Mouse (Mus musculus) cerebellum, adult 2 months (tissue): ENCODE data around the gene Hs2st1.

Experiments
- CTCF ChIP-seq: fragments of 200-500 bp; IDR thresholded peaks from 2 replicates; pipeline ENCODE4 v1.5.1; 2011; ENCODE audit warnings: low read depth, mild to moderate bottlenecking, control low read depth, low read length, moderate library complexity, borderline replicate concordance; ENCODE audit not compliant: insufficient read depth
- POLR2A ChIP-seq: fragments of 200-500 bp; IDR thresholded peaks from 2 replicates; pipeline ENCODE4 v1.6.1; 2011; ENCODE audit warnings: low read length, control low read depth, borderline replicate concordance; ENCODE audit not compliant: insufficient read depth

- TF ChIP-seq CTCF, result no peak
- TF ChIP-seq POLR2A, result no peak
Measured at GRCm38 (mm10) chr3:144603558-144603957, 33.6 kb upstream of the Hs2st1 start.
